Mouse (Mus musculus): ENCODE data around the gene Prpf3. TPM values are rescaled to one million over a fixed set of nuclear protein-coding genes. Genes with fewer than 3 reads are reported as not detected.

Gene Prpf3
- polyA plus RNA-seq, 1 experiment from 2014 or later: 75.7 TPM

- no peaks in the 10 kb centered on the region for H3K36me3 ChIP-seq
- no peaks in the 10 kb centered on the region for H3K9me3 ChIP-seq
- no peak overlapping the region for H3K4me3 ChIP-seq (replicated peaks)
- ATAC-seq (ENCODE audit: insufficient number of reproducible peaks, insufficient read depth, low FRiP score, low TSS enrichment, low read depth): no peak
- H3K9ac ChIP-seq (replicated peaks): no peak overlapping the region
- no peaks in the 10 kb centered on the region for H3K27me3 ChIP-seq
- H3K27ac ChIP-seq: no peak overlapping the region
- H3K4me2 ChIP-seq: no peak overlapping the region
- H3K4me1 ChIP-seq (replicated peaks): peaks cover 12% of the 10 kb centered on the region
- 92% methylated on average over 4 of the region's 4 CpGs for WGBS
Observed at GRCm38 (mm10) chr3:95879063-95879462, 23.4 kb upstream of the Prpf3 start.

- Histone ChIP-seq H3K36me3 (peaks cover 29% of the 10 kb centered on the region), H3K4me2 (peak overlapping the region; percentile 70), H3K27ac (no peak overlapping the region), H3K27me3 (no peaks in the 10 kb centered on the region), H3K9ac (replicated peaks) (peak overlapping the region; percentile 80), H3K4me3 (replicated peaks) (peak overlapping the region; percentile 69), H3K9me3 (no peaks in the 10 kb centered on the region), H3K4me1 (replicated peaks) (peaks cover 17% of the 10 kb centered on the region)
- ATAC-seq (ENCODE audit: insufficient number of reproducible peaks, insufficient read depth, low FRiP score, low TSS enrichment, low read depth): no peak
- 81% methylated on average over 7 of the region's 7 CpGs for WGBS
Observed at GRCm38 (mm10) chr3:95872048-95872447, 16.4 kb upstream of the Prpf3 start.

DNA sequence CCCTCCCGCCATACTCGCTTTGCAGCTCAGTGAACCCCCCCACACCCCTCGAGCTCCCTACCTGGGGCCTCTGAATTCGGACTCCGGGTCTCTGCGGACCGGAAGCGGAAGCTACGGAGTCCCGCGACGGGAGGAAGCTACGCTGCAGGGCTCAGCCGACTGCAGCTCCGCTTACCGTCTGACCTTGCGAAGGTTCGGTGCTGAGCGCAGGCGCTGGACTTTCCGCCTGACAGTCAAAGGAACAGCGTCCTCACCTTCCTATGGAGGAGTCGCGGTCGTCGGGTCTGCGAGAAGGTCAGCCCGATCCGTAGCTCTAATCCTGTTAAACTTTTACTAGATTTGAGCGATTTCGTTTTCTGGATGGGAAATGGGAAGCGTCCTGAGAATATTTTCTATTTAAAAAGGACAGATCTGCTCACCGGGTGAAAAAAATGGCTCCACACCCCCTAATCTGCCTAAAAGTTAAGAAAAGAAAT lies 15.7 kb upstream of the Prpf3 start, which contains the start of gene Mrps21:
TSS of gene Mrps21 (minus strand) at position 128 of the 476 bp plus-strand sequence.
- WGBS: under 1% methylated on average over 33 of the region's 33 CpGs
- peaks cover 17% of the 10 kb centered on the region for H3K4me1 ChIP-seq (replicated peaks)
- H3K27ac ChIP-seq: peak within 1 kb of the TSS; percentile 85
- peak within 1 kb of the TSS; percentile 80 for H3K9ac ChIP-seq (replicated peaks)
- ATAC-seq (ENCODE audit: insufficient number of reproducible peaks, insufficient read depth, low FRiP score, low TSS enrichment, low read depth): peak; percentile 88
- H3K36me3 ChIP-seq: peaks cover 33% of the 10 kb centered on the region
- H3K4me2 ChIP-seq: peak within 1 kb of the TSS; percentile 70
- no peaks in the 10 kb centered on the region for H3K27me3 ChIP-seq
- H3K4me3 ChIP-seq (replicated peaks): peak within 1 kb of the TSS; percentile 69
- H3K9me3 ChIP-seq: no peaks in the 10 kb centered on the region

DNA sequence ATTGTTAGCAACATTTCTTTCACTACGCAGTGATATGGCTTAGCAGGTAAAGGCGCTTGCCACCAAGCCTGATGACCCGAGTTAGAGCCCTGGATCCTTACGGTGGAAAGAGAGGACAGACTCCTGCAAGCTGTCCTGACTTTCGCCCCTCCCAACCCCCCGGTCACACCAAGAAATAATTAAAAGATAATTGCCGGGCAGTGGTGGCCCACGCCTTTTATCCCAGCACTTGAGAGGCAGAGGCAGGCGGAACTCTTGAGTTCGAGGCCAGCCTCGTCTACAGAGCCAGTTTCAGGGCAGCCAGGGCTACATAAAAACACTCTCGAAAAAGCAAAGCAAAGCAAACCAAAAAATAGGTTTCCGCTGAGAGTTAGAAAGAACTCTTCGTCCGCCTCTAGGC lies 15.3 kb upstream of the Prpf3 start:
- H3K27ac ChIP-seq: peak overlapping the region; percentile 85
- 5% methylated on average over 15 of the region's 15 CpGs for WGBS
- ATAC-seq (ENCODE audit: insufficient number of reproducible peaks, insufficient read depth, low FRiP score, low TSS enrichment, low read depth): peak; percentile 53

DNA sequence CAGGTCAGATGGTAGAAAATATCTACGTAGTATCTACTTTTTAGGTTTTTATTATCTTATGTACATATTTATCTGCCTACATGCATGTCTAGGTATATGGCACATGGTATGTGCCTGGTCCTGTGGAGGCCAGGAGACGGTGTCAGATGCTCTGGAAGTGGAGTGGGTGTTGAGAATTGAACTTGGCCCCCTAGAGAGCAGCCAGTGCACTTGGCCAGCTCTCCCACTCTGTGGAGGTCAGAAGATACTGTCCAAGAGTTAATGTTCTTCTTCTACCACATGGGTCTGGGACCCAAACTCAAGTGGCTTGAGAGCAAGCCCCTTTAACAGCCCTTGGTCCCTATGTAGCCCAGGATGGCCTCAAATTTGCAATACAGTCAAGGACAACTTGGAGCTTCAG lies 11.7 kb upstream of the Prpf3 start:
- Histone ChIP-seq H3K36me3 (peaks cover 68% of the 10 kb centered on the region), H3K27me3 (no peaks in the 10 kb centered on the region), H3K9me3 (no peaks in the 10 kb centered on the region), H3K27ac (no peak overlapping the region), H3K4me2 (no peak overlapping the region), H3K4me3 (replicated peaks) (no peak overlapping the region), H3K4me1 (replicated peaks) (peaks cover 15% of the 10 kb centered on the region), H3K9ac (replicated peaks) (no peak overlapping the region)
- WGBS: 92% methylated on average over 2 of the region's 2 CpGs
- ATAC-seq (ENCODE audit: insufficient number of reproducible peaks, insufficient read depth, low FRiP score, low TSS enrichment, low read depth): no peak

More for the DNA sequence above, 15.3 kb upstream of the Prpf3 start:
- Histone ChIP-seq H3K4me3 (replicated peaks) (peak overlapping the region; percentile 69), H3K9ac (replicated peaks) (peak overlapping the region; percentile 80), H3K27me3 (no peaks in the 10 kb centered on the region), H3K9me3 (no peaks in the 10 kb centered on the region), H3K4me2 (peak overlapping the region; percentile 70), H3K36me3 (peaks cover 36% of the 10 kb centered on the region), H3K4me1 (replicated peaks) (peaks cover 17% of the 10 kb centered on the region)

- H3K4me2 ChIP-seq: no peak overlapping the region
- WGBS: 89% methylated on average over 5 of the region's 5 CpGs
- no peak for ATAC-seq (ENCODE audit: insufficient number of reproducible peaks, insufficient read depth, low FRiP score, low TSS enrichment, low read depth)
- no peak overlapping the region for H3K9ac ChIP-seq (replicated peaks)
- H3K36me3 ChIP-seq: peaks cover 78% of the 10 kb centered on the region
- H3K4me1 ChIP-seq (replicated peaks): peaks cover 9% of the 10 kb centered on the region
- no peak overlapping the region for H3K4me3 ChIP-seq (replicated peaks)
- H3K9me3 ChIP-seq: no peaks in the 10 kb centered on the region
- no peak overlapping the region for H3K27ac ChIP-seq
- H3K27me3 ChIP-seq: no peaks in the 10 kb centered on the region
Observed at GRCm38 (mm10) chr3:95866071-95866470, 10.4 kb upstream of the Prpf3 start.

GRCm38 (mm10) chr3:95865571-95865970 lies 9.9 kb upstream of the Prpf3 start:
- Histone ChIP-seq H3K9me3 (no peaks in the 10 kb centered on the region), H3K9ac (replicated peaks) (no peak overlapping the region), H3K4me1 (replicated peaks) (peaks cover 6% of the 10 kb centered on the region), H3K4me2 (no peak overlapping the region), H3K36me3 (peaks cover 78% of the 10 kb centered on the region), H3K4me3 (replicated peaks) (no peak overlapping the region), H3K27me3 (no peaks in the 10 kb centered on the region), H3K27ac (no peak overlapping the region)
- ATAC-seq (ENCODE audit: insufficient number of reproducible peaks, insufficient read depth, low FRiP score, low TSS enrichment, low read depth): no peak
- 89% methylated on average over 20 of the region's 20 CpGs for WGBS

DNA sequence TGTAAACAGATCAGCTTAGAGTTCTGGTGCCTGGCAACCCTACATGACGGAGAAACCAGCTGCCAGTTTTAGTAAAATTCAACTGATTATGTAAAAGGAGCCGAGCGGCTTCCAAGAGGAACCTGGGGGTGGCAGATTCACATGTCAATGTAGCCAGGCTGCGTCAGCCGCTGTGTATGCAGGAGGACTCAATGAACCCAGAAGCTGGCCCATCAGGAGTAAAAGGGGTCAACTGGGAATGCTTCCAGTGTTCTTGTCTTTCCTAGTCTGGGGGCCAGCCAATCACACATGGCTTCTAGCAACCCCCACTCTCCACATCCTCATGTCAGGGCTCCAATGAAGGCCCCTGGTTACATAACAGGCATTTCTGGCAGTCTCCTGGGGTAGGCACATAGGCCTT lies 9.4 kb upstream of the Prpf3 start:
- WGBS: 82% methylated on average over 5 of the region's 5 CpGs
- Histone ChIP-seq H3K27me3 (no peaks in the 10 kb centered on the region), H3K9ac (replicated peaks) (0 out of 2 replicates have a peak overlapping the region, but pooled peaks have one; percentile 37), H3K4me1 (replicated peaks) (peaks cover under 1% of the 10 kb centered on the region; the same call in 1 of the 2 replicates), H3K4me3 (replicated peaks) (no peak overlapping the region), H3K36me3 (peaks cover 75% of the 10 kb centered on the region), H3K27ac (no peak overlapping the region), H3K4me2 (no peak overlapping the region), H3K9me3 (no peaks in the 10 kb centered on the region)
- ATAC-seq (ENCODE audit: insufficient number of reproducible peaks, insufficient read depth, low FRiP score, low TSS enrichment, low read depth): no peak

- 73% methylated on average over 7 of the region's 7 CpGs for WGBS
- peaks cover 63% of the 10 kb centered on the region for H3K36me3 ChIP-seq
- H3K4me1 ChIP-seq (replicated peaks): no peaks in the 10 kb centered on the region
Observed at GRCm38 (mm10) chr3:95863578-95863977, 7.9 kb upstream of the Prpf3 start.

DNA sequence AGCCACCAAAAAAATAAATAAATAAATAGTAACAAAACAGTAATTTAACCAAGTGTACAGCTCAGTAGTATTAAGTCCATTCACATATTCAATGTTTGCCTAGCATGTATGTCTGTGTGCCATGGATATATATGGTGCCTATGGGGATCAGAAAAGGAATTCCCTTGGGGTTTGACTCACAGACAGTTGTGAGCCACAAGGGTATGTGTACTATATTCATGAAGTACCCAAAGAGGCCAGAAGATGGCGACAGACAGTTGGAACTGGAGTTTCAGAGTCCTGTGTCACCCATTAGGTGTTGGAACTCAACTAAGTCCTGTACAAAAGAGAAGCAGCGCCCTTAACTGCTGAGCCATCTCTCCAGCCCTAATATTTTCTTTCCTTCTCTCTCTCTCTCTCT lies 6.1 kb upstream of the Prpf3 start:
- H3K27me3 ChIP-seq: no peaks in the 10 kb centered on the region
- H3K27ac ChIP-seq: no peak overlapping the region
- no peak overlapping the region for H3K4me3 ChIP-seq (replicated peaks)
- peaks cover 47% of the 10 kb centered on the region for H3K36me3 ChIP-seq
- ATAC-seq (ENCODE audit: insufficient number of reproducible peaks, insufficient read depth, low FRiP score, low TSS enrichment, low read depth): 0 out of 2 replicates have a peak, but pooled peaks have one; percentile 53
- no peak overlapping the region for H3K9ac ChIP-seq (replicated peaks)
- H3K4me1 ChIP-seq (replicated peaks): no peaks in the 10 kb centered on the region
- no peaks in the 10 kb centered on the region for H3K9me3 ChIP-seq
- no peak overlapping the region for H3K4me2 ChIP-seq
- 43% methylated on average over 2 of the region's 2 CpGs for WGBS

More at GRCm38 (mm10) chr3:95863578-95863977, 7.9 kb upstream of the Prpf3 start:
- Histone ChIP-seq H3K4me3 (replicated peaks) (no peak overlapping the region), H3K9ac (replicated peaks) (no peak overlapping the region), H3K9me3 (no peaks in the 10 kb centered on the region), H3K4me2 (no peak overlapping the region), H3K27ac (no peak overlapping the region), H3K27me3 (no peaks in the 10 kb centered on the region)
- ATAC-seq (ENCODE audit: insufficient number of reproducible peaks, insufficient read depth, low FRiP score, low TSS enrichment, low read depth): no peak

GRCm38 (mm10) chr3:95861216-95861615 lies 5.5 kb upstream of the Prpf3 start:
- Histone ChIP-seq H3K4me1 (replicated peaks) (no peaks in the 10 kb centered on the region), H3K27me3 (no peaks in the 10 kb centered on the region), H3K4me2 (no peak overlapping the region), H3K27ac (no peak overlapping the region), H3K9ac (replicated peaks) (no peak overlapping the region), H3K36me3 (peaks cover 44% of the 10 kb centered on the region), H3K4me3 (replicated peaks) (no peak overlapping the region), H3K9me3 (no peaks in the 10 kb centered on the region)
- WGBS: 81% methylated on average over 10 of the region's 10 CpGs
- no peak for ATAC-seq (ENCODE audit: insufficient number of reproducible peaks, insufficient read depth, low FRiP score, low TSS enrichment, low read depth)

DNA sequence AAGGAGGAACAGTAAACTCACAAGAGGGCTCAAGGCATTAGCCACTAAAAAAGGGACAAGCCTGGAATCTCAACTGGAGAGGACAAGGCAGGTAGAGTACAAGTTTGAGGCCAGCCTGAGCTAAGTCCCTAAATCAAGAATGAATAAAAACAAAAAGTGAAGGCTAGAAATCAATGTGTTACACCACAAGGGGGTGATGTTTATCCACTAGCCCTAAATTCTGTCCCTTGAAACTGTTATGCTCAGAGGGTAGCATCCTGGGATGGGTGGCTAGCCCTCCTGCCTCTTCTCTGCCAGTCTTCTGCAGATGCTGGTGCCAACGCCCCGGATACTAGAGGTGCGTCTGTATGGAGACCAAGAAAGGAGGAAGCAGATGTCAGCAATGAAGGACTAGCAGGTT lies 4.6 kb upstream of the Prpf3 start:
- H3K27ac ChIP-seq: no peak overlapping the region
- no peaks in the 10 kb centered on the region for H3K9me3 ChIP-seq
- no peak overlapping the region for H3K4me2 ChIP-seq
- no peak overlapping the region for H3K4me3 ChIP-seq (replicated peaks)
- no peaks in the 10 kb centered on the region for H3K4me1 ChIP-seq (replicated peaks)
- no peak for ATAC-seq (ENCODE audit: insufficient number of reproducible peaks, insufficient read depth, low FRiP score, low TSS enrichment, low read depth)
- H3K9ac ChIP-seq (replicated peaks): no peak overlapping the region
- H3K36me3 ChIP-seq: peaks cover 35% of the 10 kb centered on the region
- 94% methylated on average over 3 of the region's 3 CpGs for WGBS
- H3K27me3 ChIP-seq: no peaks in the 10 kb centered on the region

Data from limb, embryonic 12.5 days (tissue).